Mouse (Mus musculus): ENCODE data around the gene Suox.
"Not testable (repeated sequence)": the region's sequence is repeated elsewhere in the genome, so short reads cannot be mapped to it uniquely, and the experiment has no call there.

Gene Suox

GRCm38 (mm10) chr10:128673763-128674468 is at the start of gene Suox:
Gene Suox, minus strand, starts transcription at chr10:128674073.
- peak within 1 kb of the TSS; percentile 81 for H3K4me3 ChIP-seq (replicated peaks; ENCODE audit: low read length)
- H3K4me1 ChIP-seq (replicated peaks; ENCODE audit: low read depth, low read length), result peaks cover 29% of the 10 kb centered on the region
- peaks cover 34% of the 10 kb centered on the region for H3K27me3 ChIP-seq (ENCODE audit: insufficient read depth, low read length)
- no peak for TF ChIP-seq POU5F1 (IDR thresholded peaks at IDR 0.05; ENCODE audit: borderline replicate concordance, low read length)
- no peak for TF ChIP-seq CTCF (conservative IDR thresholded peaks at IDR 0.05; ENCODE audit: low read length)
- no peak for TF ChIP-seq NANOG (IDR thresholded peaks at IDR 0.05; ENCODE audit: borderline replicate concordance, low read length)
- no peaks in the 10 kb centered on the region for H3K9me3 ChIP-seq (ENCODE audit: low read length)
- peaks cover 5% of the 10 kb centered on the region for H3K36me3 ChIP-seq (ENCODE audit: insufficient read depth, low read length)

GRCm38 (mm10) chr10:128715559-128716537 is 42.0 kb upstream of the Suox start:
- H3K36me3 ChIP-seq (ENCODE audit: insufficient read depth, low read length), result peaks cover 37% of the 10 kb centered on the region
- H3K27me3 ChIP-seq (ENCODE audit: insufficient read depth, low read length), result no peaks in the 10 kb centered on the region
- TF ChIP-seq NANOG (IDR thresholded peaks at IDR 0.05; ENCODE audit: borderline replicate concordance, low read length) (no peak), CTCF (conservative IDR thresholded peaks at IDR 0.05; ENCODE audit: low read length) (no peak), POU5F1 (IDR thresholded peaks at IDR 0.05; ENCODE audit: borderline replicate concordance, low read length) (no peak)
- no peaks in the 10 kb centered on the region for H3K9me3 ChIP-seq (ENCODE audit: low read length)
- peaks cover 60% of the 10 kb centered on the region for H3K4me1 ChIP-seq (replicated peaks; ENCODE audit: low read depth, low read length)
- H3K4me3 ChIP-seq (replicated peaks; ENCODE audit: low read length), result peak overlapping the region; percentile 37

GRCm38 (mm10) chr10:128711318-128711717 is 37.4 kb upstream of the Suox start:
- H3K4me1 ChIP-seq (replicated peaks; ENCODE audit: low read depth, low read length), result peaks cover 71% of the 10 kb centered on the region
- not testable (repeated sequence) for H3K27me3 ChIP-seq (ENCODE audit: insufficient read depth, low read length); H3K9me3 ChIP-seq (ENCODE audit: low read length); H3K36me3 ChIP-seq (ENCODE audit: insufficient read depth, low read length)
- H3K4me3 ChIP-seq (replicated peaks; ENCODE audit: low read length), result peak overlapping the region; percentile 46

DNA sequence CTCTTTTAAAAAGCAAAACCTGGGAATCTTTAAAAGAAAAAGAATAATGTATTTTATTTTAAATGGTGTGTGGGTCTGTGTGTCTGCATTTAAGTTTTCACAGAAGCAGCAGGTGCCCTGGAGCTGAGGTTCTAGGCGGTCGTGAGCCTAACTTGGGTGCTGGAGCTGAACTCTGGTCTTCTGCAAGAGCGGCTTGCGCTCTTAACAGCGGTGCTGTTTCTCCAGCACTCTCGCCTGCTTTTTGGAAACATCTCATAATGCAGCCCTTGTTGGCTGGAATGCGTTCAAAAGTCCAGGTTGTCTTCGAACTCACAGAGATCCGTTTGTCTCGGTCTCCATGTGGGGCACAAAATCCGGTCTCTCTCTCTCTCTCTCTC is 31.4 kb upstream of the Suox start:
- Histone ChIP-seq H3K4me1 (replicated peaks; ENCODE audit: low read depth, low read length) (peaks cover 66% of the 10 kb centered on the region), H3K4me3 (replicated peaks; ENCODE audit: low read length) (peak overlapping the region; percentile 98), H3K27me3 (ENCODE audit: insufficient read depth, low read length) (no peaks in the 10 kb centered on the region), H3K36me3 (ENCODE audit: insufficient read depth, low read length) (peaks cover 35% of the 10 kb centered on the region), H3K9me3 (ENCODE audit: low read length) (no peaks in the 10 kb centered on the region)
- TF ChIP-seq NANOG (IDR thresholded peaks at IDR 0.05; ENCODE audit: borderline replicate concordance, low read length), result no peak
- no peak for TF ChIP-seq CTCF (conservative IDR thresholded peaks at IDR 0.05; ENCODE audit: low read length)
- TF ChIP-seq POU5F1 (IDR thresholded peaks at IDR 0.05; ENCODE audit: borderline replicate concordance, low read length), result no peak

DNA sequence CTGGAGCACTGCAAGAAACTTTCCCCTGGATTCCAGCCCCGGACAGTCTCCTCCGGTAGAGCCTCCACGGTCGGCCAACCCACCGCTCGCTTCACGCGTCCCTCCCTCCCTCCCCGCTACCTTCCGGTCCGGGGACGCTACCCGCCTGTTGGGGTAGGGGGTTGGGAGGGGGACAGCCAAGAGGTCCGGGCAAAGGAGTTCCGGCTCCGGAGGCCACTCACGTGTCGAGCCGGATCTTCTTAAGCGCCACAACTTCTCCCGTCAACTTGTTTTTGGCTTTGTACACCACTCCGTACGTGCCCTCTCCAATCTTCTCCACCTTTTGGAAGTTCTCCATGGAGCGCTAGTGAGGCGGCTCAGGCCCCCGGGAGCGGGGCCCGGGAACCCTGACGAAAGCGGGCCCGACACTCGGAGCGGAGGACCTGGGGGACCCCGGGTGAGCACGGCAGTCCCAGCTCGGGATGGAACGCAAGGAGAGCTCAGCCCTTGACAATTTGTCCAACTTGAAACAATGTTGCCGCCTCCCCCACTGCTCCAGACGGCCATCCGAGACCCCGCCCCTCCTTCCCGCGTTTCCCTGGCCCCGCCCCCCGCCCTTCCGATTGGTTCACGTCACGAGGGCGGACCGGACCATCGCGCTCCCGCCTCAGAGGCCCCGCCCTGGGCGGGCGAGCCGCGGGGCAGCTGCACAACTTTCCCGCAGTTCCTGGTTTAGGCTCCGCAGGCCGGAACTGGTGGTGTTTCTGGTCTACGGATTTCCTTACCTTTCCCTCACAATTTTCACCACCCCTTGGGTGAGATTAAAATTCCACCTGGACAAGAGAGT is 30.8 kb upstream of the Suox start, which contains the start of gene Cdk2:
TSS of gene Cdk2 (minus strand) at position 541 of the 826 bp plus-strand sequence.
- no peaks in the 10 kb centered on the region for H3K27me3 ChIP-seq (ENCODE audit: insufficient read depth, low read length)
- H3K9me3 ChIP-seq (ENCODE audit: low read length), result no peaks in the 10 kb centered on the region
- peak within 1 kb of the TSS; percentile 98 for H3K4me3 ChIP-seq (replicated peaks; ENCODE audit: low read length)
- H3K36me3 ChIP-seq (ENCODE audit: insufficient read depth, low read length), result peaks cover 41% of the 10 kb centered on the region
- H3K4me1 ChIP-seq (replicated peaks; ENCODE audit: low read depth, low read length), result peaks cover 71% of the 10 kb centered on the region
- TF ChIP-seq CTCF (conservative IDR thresholded peaks at IDR 0.05; ENCODE audit: low read length) (no peak), POU5F1 (IDR thresholded peaks at IDR 0.05; ENCODE audit: borderline replicate concordance, low read length) (no peak), NANOG (IDR thresholded peaks at IDR 0.05; ENCODE audit: borderline replicate concordance, low read length) (no peak)

DNA sequence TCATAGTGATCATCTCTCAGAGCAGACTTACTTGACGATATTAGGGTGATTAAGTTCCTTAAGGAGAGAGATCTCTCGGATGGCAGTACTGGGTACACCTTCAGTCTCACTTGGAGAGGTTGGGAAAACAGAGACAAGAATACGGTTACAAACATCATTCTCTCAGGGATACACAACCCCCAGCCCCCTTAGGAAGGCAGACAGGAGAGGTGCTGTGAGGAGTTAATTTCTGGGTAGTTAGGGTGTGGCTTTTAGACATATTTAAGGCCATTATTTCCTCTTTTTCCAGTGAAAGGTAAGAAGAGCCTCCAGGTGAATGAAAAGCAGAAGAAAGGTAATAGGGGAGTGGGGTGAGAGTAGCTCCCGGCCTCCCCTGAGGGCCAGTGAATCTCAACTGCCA is 30.0 kb upstream of the Suox start, which contains the start of gene Pmel:
TSS of gene Pmel (plus strand) at position 301 of the 400 bp plus-strand sequence.
- H3K27me3 ChIP-seq (ENCODE audit: insufficient read depth, low read length), result no peaks in the 10 kb centered on the region
- H3K4me3 ChIP-seq (replicated peaks; ENCODE audit: low read length), result peak within 1 kb of the TSS; percentile 98
- H3K9me3 ChIP-seq (ENCODE audit: low read length), result no peaks in the 10 kb centered on the region
- peaks cover 49% of the 10 kb centered on the region for H3K36me3 ChIP-seq (ENCODE audit: insufficient read depth, low read length)
- peaks cover 71% of the 10 kb centered on the region for H3K4me1 ChIP-seq (replicated peaks; ENCODE audit: low read depth, low read length)
- TF ChIP-seq NANOG (IDR thresholded peaks at IDR 0.05; ENCODE audit: borderline replicate concordance, low read length), result no peak

GRCm38 (mm10) chr10:128702328-128703007 is 28.6 kb upstream of the Suox start:
- Histone ChIP-seq H3K27me3 (ENCODE audit: insufficient read depth, low read length) (no peaks in the 10 kb centered on the region), H3K36me3 (ENCODE audit: insufficient read depth, low read length) (peaks cover 61% of the 10 kb centered on the region), H3K4me1 (replicated peaks; ENCODE audit: low read depth, low read length) (peaks cover 80% of the 10 kb centered on the region), H3K4me3 (replicated peaks; ENCODE audit: low read length) (peak overlapping the region; percentile 18; the same call in 1 of the 2 replicates), H3K9me3 (ENCODE audit: low read length) (no peaks in the 10 kb centered on the region)
- TF ChIP-seq NANOG (IDR thresholded peaks at IDR 0.05; ENCODE audit: borderline replicate concordance, low read length), result no peak
- TF ChIP-seq CTCF (conservative IDR thresholded peaks at IDR 0.05; ENCODE audit: low read length), result no peak
- TF ChIP-seq POU5F1 (IDR thresholded peaks at IDR 0.05; ENCODE audit: borderline replicate concordance, low read length), result no peak
